Mouse (Mus musculus): Measurements from ENCODE around the gene Dync1li1. TPM values are rescaled to one million over a fixed set of nuclear protein-coding genes. Genes with fewer than 3 reads are reported as not detected.

Gene Dync1li1
- polyA plus RNA-seq, 1 experiment from 2014 or later: 64.3 TPM

GRCm38 (mm10) chr9:114669011-114669410, 19.6 kb upstream of the Dync1li1 start:
- WGBS: 58% methylated on average over 5 of the region's 5 CpGs
- Histone ChIP-seq H3K4me1 (ENCODE audit: control insufficient read depth, insufficient read depth, low read length) (no peaks in the 10 kb centered on the region), H3K27me3 (ENCODE audit: control insufficient read depth, insufficient read depth, low read length) (no peaks in the 10 kb centered on the region), H3K9me3 (ENCODE audit: control insufficient read depth, low read depth, low read length) (no peaks in the 10 kb centered on the region), H3K36me3 (ENCODE audit: control insufficient read depth, insufficient read depth, low read length) (no peaks in the 10 kb centered on the region), H3K27ac (ENCODE audit: low read length) (no peak overlapping the region), H3K4me3 (ENCODE audit: low read depth, low read length) (no peak overlapping the region), H3K9ac (replicated peaks; ENCODE audit: low read depth, low read length) (no peak overlapping the region), H3K4me2 (replicated peaks; ENCODE audit: low read depth, low read length) (no peak overlapping the region)
- ATAC-seq (ENCODE audit: insufficient number of reproducible peaks, insufficient read depth, low FRiP score, low read depth): no peak

GRCm38 (mm10) chr9:114671946-114672345, 16.6 kb upstream of the Dync1li1 start:
- H3K4me2 ChIP-seq (replicated peaks; ENCODE audit: low read depth, low read length): no peak overlapping the region
- H3K27me3 ChIP-seq (ENCODE audit: control insufficient read depth, insufficient read depth, low read length): no peaks in the 10 kb centered on the region
- no peak for ATAC-seq (ENCODE audit: insufficient number of reproducible peaks, insufficient read depth, low FRiP score, low read depth)
- H3K36me3 ChIP-seq (ENCODE audit: control insufficient read depth, insufficient read depth, low read length): no peaks in the 10 kb centered on the region
- WGBS: 83% methylated on average over 1 of the region's 1 CpGs
- H3K9me3 ChIP-seq (ENCODE audit: control insufficient read depth, low read depth, low read length): no peaks in the 10 kb centered on the region
- no peak overlapping the region for H3K9ac ChIP-seq (replicated peaks; ENCODE audit: low read depth, low read length)
- no peaks in the 10 kb centered on the region for H3K4me1 ChIP-seq (ENCODE audit: control insufficient read depth, insufficient read depth, low read length)
- H3K4me3 ChIP-seq (ENCODE audit: low read depth, low read length): no peak overlapping the region
- no peak overlapping the region for H3K27ac ChIP-seq (ENCODE audit: low read length)

GRCm38 (mm10) chr9:114672703-114673561, 15.7 kb upstream of the Dync1li1 start:
- 4% methylated on average over 24 of the region's 24 CpGs for WGBS
- 0 out of 2 replicates have a peak overlapping the region, but pooled peaks have one; percentile 4 for H3K9ac ChIP-seq (replicated peaks; ENCODE audit: low read depth, low read length)
- H3K4me3 ChIP-seq (ENCODE audit: low read depth, low read length): peak overlapping the region; percentile 24
- no peaks in the 10 kb centered on the region for H3K9me3 ChIP-seq (ENCODE audit: control insufficient read depth, low read depth, low read length)
- no peaks in the 10 kb centered on the region for H3K4me1 ChIP-seq (ENCODE audit: control insufficient read depth, insufficient read depth, low read length)
- no peaks in the 10 kb centered on the region for H3K36me3 ChIP-seq (ENCODE audit: control insufficient read depth, insufficient read depth, low read length)
- H3K27ac ChIP-seq (ENCODE audit: low read length): no peak overlapping the region
- no peaks in the 10 kb centered on the region for H3K27me3 ChIP-seq (ENCODE audit: control insufficient read depth, insufficient read depth, low read length)
- no peak for ATAC-seq (ENCODE audit: insufficient number of reproducible peaks, insufficient read depth, low FRiP score, low read depth)
- H3K4me2 ChIP-seq (replicated peaks; ENCODE audit: low read depth, low read length): peak overlapping the region; percentile 47

GRCm38 (mm10) chr9:114673626-114674025, 15.0 kb upstream of the Dync1li1 start:
- H3K4me3 ChIP-seq (ENCODE audit: low read depth, low read length): no peak overlapping the region
- no peak overlapping the region for H3K4me2 ChIP-seq (replicated peaks; ENCODE audit: low read depth, low read length)
- ATAC-seq (ENCODE audit: insufficient number of reproducible peaks, insufficient read depth, low FRiP score, low read depth): no peak
- H3K27ac ChIP-seq (ENCODE audit: low read length): no peak overlapping the region
- no peaks in the 10 kb centered on the region for H3K4me1 ChIP-seq (ENCODE audit: control insufficient read depth, insufficient read depth, low read length)
- H3K9ac ChIP-seq (replicated peaks; ENCODE audit: low read depth, low read length): no peak overlapping the region
- H3K9me3 ChIP-seq (ENCODE audit: control insufficient read depth, low read depth, low read length): no peaks in the 10 kb centered on the region
- no peaks in the 10 kb centered on the region for H3K27me3 ChIP-seq (ENCODE audit: control insufficient read depth, insufficient read depth, low read length)
- no peaks in the 10 kb centered on the region for H3K36me3 ChIP-seq (ENCODE audit: control insufficient read depth, insufficient read depth, low read length)
- 38% methylated on average over 2 of the region's 2 CpGs for WGBS

GRCm38 (mm10) chr9:114678576-114678975, 10.0 kb upstream of the Dync1li1 start:
- 78% methylated on average over 5 of the region's 5 CpGs for WGBS
- no peak overlapping the region for H3K9ac ChIP-seq (replicated peaks; ENCODE audit: low read depth, low read length)

GRCm38 (mm10) chr9:114679944-114680343, 8.6 kb upstream of the Dync1li1 start:
- no peak overlapping the region for H3K27ac ChIP-seq (ENCODE audit: low read length)
- no peak overlapping the region for H3K9ac ChIP-seq (replicated peaks; ENCODE audit: low read depth, low read length)
- 80% methylated on average over 5 of the region's 5 CpGs for WGBS
- H3K27me3 ChIP-seq (ENCODE audit: control insufficient read depth, insufficient read depth, low read length): no peaks in the 10 kb centered on the region
- no peaks in the 10 kb centered on the region for H3K9me3 ChIP-seq (ENCODE audit: control insufficient read depth, low read depth, low read length)
- no peak overlapping the region for H3K4me2 ChIP-seq (replicated peaks; ENCODE audit: low read depth, low read length)
- no peak for ATAC-seq (ENCODE audit: insufficient number of reproducible peaks, insufficient read depth, low FRiP score, low read depth)
- no peak overlapping the region for H3K4me3 ChIP-seq (ENCODE audit: low read depth, low read length)
- H3K36me3 ChIP-seq (ENCODE audit: control insufficient read depth, insufficient read depth, low read length): no peaks in the 10 kb centered on the region
- H3K4me1 ChIP-seq (ENCODE audit: control insufficient read depth, insufficient read depth, low read length): no peaks in the 10 kb centered on the region

More at GRCm38 (mm10) chr9:114678576-114678975, 10.0 kb upstream of the Dync1li1 start:
- H3K4me3 ChIP-seq (ENCODE audit: low read depth, low read length): no peak overlapping the region
- no peak overlapping the region for H3K27ac ChIP-seq (ENCODE audit: low read length)
- H3K4me2 ChIP-seq (replicated peaks; ENCODE audit: low read depth, low read length): no peak overlapping the region
- no peaks in the 10 kb centered on the region for H3K27me3 ChIP-seq (ENCODE audit: control insufficient read depth, insufficient read depth, low read length)
- no peaks in the 10 kb centered on the region for H3K9me3 ChIP-seq (ENCODE audit: control insufficient read depth, low read depth, low read length)
- no peak for ATAC-seq (ENCODE audit: insufficient number of reproducible peaks, insufficient read depth, low FRiP score, low read depth)
- no peaks in the 10 kb centered on the region for H3K36me3 ChIP-seq (ENCODE audit: control insufficient read depth, insufficient read depth, low read length)
- H3K4me1 ChIP-seq (ENCODE audit: control insufficient read depth, insufficient read depth, low read length): no peaks in the 10 kb centered on the region

GRCm38 (mm10) chr9:114680531-114680930, 8.1 kb upstream of the Dync1li1 start:
- H3K4me3 ChIP-seq (ENCODE audit: low read depth, low read length): no peak overlapping the region
- H3K27me3 ChIP-seq (ENCODE audit: control insufficient read depth, insufficient read depth, low read length): no peaks in the 10 kb centered on the region
- no peak overlapping the region for H3K9ac ChIP-seq (replicated peaks; ENCODE audit: low read depth, low read length)
- no peaks in the 10 kb centered on the region for H3K4me1 ChIP-seq (ENCODE audit: control insufficient read depth, insufficient read depth, low read length)
- H3K36me3 ChIP-seq (ENCODE audit: control insufficient read depth, insufficient read depth, low read length): no peaks in the 10 kb centered on the region
- H3K27ac ChIP-seq (ENCODE audit: low read length): no peak overlapping the region
- no peak overlapping the region for H3K4me2 ChIP-seq (replicated peaks; ENCODE audit: low read depth, low read length)
- WGBS: 75% methylated on average over 6 of the region's 6 CpGs
- no peaks in the 10 kb centered on the region for H3K9me3 ChIP-seq (ENCODE audit: control insufficient read depth, low read depth, low read length)
- no peak for ATAC-seq (ENCODE audit: insufficient number of reproducible peaks, insufficient read depth, low FRiP score, low read depth)

GRCm38 (mm10) chr9:114682193-114682592, 6.4 kb upstream of the Dync1li1 start:
- WGBS: 87% methylated on average over 4 of the region's 4 CpGs
- Histone ChIP-seq H3K4me1 (ENCODE audit: control insufficient read depth, insufficient read depth, low read length) (no peaks in the 10 kb centered on the region), H3K9me3 (ENCODE audit: control insufficient read depth, low read depth, low read length) (no peaks in the 10 kb centered on the region), H3K27me3 (ENCODE audit: control insufficient read depth, insufficient read depth, low read length) (no peaks in the 10 kb centered on the region), H3K9ac (replicated peaks; ENCODE audit: low read depth, low read length) (no peak overlapping the region), H3K4me2 (replicated peaks; ENCODE audit: low read depth, low read length) (no peak overlapping the region), H3K36me3 (ENCODE audit: control insufficient read depth, insufficient read depth, low read length) (no peaks in the 10 kb centered on the region), H3K27ac (ENCODE audit: low read length) (no peak overlapping the region), H3K4me3 (ENCODE audit: low read depth, low read length) (no peak overlapping the region)
- ATAC-seq (ENCODE audit: insufficient number of reproducible peaks, insufficient read depth, low FRiP score, low read depth): no peak

Measured in stomach, embryonic 14.5 days (tissue).